Mouse (Mus musculus) adrenal gland, postnatal 0 days (tissue): ENCODE data around the gene Gm10666. TPM values are rescaled to one million over a fixed set of nuclear protein-coding genes. Genes with fewer than 3 reads are reported as not detected.

Experiments used
- polyA plus RNA-seq: library from polyadenylated mRNA; unstranded; fragments of >200 nt; fragmentation: Nextera tagmentation; extraction: Ambion mirVana; gene quantifications from 2 replicates; pipeline ENCODE4 v1.2.1, GENCODE M21; 2015

The Gm10666 gene
- polyA plus RNA-seq, result not detected in 2 replicates

DNA sequence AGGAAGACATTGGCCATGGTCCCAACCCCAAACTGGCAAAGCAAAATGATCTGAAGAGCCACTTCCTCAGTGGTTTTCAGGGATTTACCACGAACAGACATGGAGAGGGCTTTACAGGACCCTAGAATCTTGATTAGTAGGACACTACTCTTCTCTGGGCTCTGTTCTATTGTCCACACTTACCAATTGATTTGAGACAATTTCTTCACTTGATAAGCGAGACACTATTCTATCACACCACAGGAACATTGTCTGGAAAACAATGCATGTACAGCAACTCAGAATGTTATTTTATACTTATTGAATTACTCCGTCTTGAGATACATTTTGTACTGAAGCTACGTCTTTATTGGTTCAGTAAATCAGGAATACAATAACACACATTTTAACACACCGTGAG is at the start of gene Gm10666:
Gene Gm10666 (minus strand): TSS at position 101 of the 400 bp plus-strand sequence.

DNA sequence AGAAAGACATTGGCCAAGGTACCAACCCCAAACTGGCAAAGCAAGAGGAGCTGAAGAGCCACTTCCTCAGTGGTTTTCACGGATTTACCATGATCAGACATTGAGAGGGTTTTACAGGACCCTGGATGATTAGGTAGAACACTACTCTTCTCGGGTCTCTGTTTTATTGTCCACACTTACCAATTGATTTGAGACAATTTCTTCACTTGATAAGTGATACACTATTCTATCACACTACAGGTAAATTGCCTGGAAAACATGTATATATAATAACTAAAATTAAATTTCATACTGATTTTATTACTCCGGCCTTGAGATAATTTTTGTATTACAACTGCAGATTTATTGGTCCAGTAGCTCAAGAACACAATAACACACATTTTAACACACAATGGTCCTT is 29.4 kb upstream of the Gm10666 start, which contains the start of gene Vmn1r142:
Gene Vmn1r142 (minus strand): TSS at position 101 of the 400 bp plus-strand sequence.

DNA sequence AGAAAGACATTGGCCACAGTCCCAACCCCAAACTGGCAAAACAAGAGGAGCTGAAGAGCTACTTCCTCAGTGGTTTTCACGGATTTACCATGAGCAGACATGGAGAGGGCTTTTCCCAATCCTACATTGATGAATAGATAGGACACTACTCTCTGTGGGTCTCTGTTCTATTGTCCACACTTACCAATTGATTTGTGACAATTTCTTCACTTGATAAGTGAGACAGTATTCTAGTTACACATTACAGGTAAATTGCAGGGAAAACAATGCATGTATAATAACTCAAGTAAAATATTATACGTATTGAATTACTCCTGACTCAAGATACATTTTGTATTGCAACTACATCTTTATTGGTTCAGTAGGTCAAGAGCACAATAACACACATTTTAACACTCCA is 16.4 kb downstream of the Gm10666 start, which contains the start of gene Gm16451:
Gene Gm16451 (minus strand): TSS at position 101 of the 400 bp plus-strand sequence.

Other genes starting within 250 kb of the Gm10666 start
- not detected in 2 replicates for gene Gm5891, start 213.4 kb downstream of the Gm10666 start, polyA plus RNA-seq
- gene Vmn1r137, start 140.2 kb downstream of the Gm10666 start, polyA plus RNA-seq, result not detected in 2 replicates
- gene Vmn1r138, start 105.8 kb downstream of the Gm10666 start, polyA plus RNA-seq, result not detected in 2 replicates
- not detected in 2 replicates for gene Gm6176, start 78.4 kb downstream of the Gm10666 start, polyA plus RNA-seq
- gene Vmn1r139, start 65.7 kb downstream of the Gm10666 start, polyA plus RNA-seq, result not detected in 2 replicates
- gene Gm16451, start 16.5 kb downstream of the Gm10666 start, polyA plus RNA-seq, result not detected in 2 replicates
- gene Vmn1r142, start 29.3 kb upstream of the Gm10666 start, polyA plus RNA-seq, result not detected in 2 replicates
- gene Vmn1r143, start 54.6 kb upstream of the Gm10666 start, polyA plus RNA-seq, result not detected in 2 replicates
- gene Gm8653, start 66.5 kb upstream of the Gm10666 start, polyA plus RNA-seq, result not detected in 2 replicates
- not detected in 2 replicates for gene Gm8453, start 94.7 kb upstream of the Gm10666 start, polyA plus RNA-seq
- gene Gm4187, start 195.0 kb upstream of the Gm10666 start, polyA plus RNA-seq, result not detected in 2 replicates
- not detected in 2 replicates for gene Gm8660, start 236.3 kb upstream of the Gm10666 start, polyA plus RNA-seq